Mouse (Mus musculus) lung, embryonic 15.5 days (tissue): ENCODE measurements around the gene Tmem184b. TPM values are rescaled to one million over a fixed set of nuclear protein-coding genes. Genes with fewer than 3 reads are reported as not detected.

ENCODE experiments used
- ATAC-seq: fragments of 200-750 bp; cut with Nextera tagmentation; 2 replicates; pipeline ENCODE4 v1.8.0; 2017; ENCODE audit warnings: moderate number of reproducible peaks, borderline replicate concordance; ENCODE audit not compliant: low FRiP score, low TSS enrichment; ENCODE audit errors: extremely low read depth
- H3K27ac ChIP-seq: fragments of 300-500 bp; sonication (generic); 2 replicates; pipeline ENCODE4 v1.5.1; 2015; ENCODE audit warnings: moderate library complexity, mild to moderate bottlenecking, inconsistent platforms
- H3K27me3 ChIP-seq: fragments of 300-500 bp; sonication (generic); 2 replicates; pipeline ENCODE4 v1.6.1; 2015; ENCODE audit warnings: inconsistent platforms
- H3K36me3 ChIP-seq: fragments of 300-500 bp; sonication (generic); 2 replicates; pipeline ENCODE4 v1.6.1; 2015; ENCODE audit warnings: inconsistent platforms
- H3K4me1 ChIP-seq: fragments of 300-500 bp; sonication (generic); 2 replicates; pipeline ENCODE4 v1.6.1; 2015; ENCODE audit warnings: inconsistent platforms
- H3K4me2 ChIP-seq: fragments of 300-500 bp; sonication (generic); 2 replicates; pipeline ENCODE4 v1.6.1; 2015; ENCODE audit warnings: inconsistent platforms, mild to moderate bottlenecking, moderate library complexity
- H3K4me3 ChIP-seq: fragments of 300-500 bp; sonication (generic); 2 replicates; pipeline ENCODE4 v1.5.1; 2015; ENCODE audit warnings: mild to moderate bottlenecking, inconsistent platforms
- H3K9ac ChIP-seq: fragments of 300-500 bp; sonication (generic); 2 replicates; pipeline ENCODE4 v1.6.1; 2015; ENCODE audit warnings: inconsistent platforms
- H3K9me3 ChIP-seq: fragments of 300-500 bp; sonication (generic); 2 replicates; pipeline ENCODE4 v1.6.1; 2016; ENCODE audit warnings: inconsistent platforms
- WGBS: fragments of 180-500 bp; shearing (Covaris S2); methylation state at CpG from one replicate; pipeline ENCODE4 v1.1.7; 2015; 5-methylcytosine and 5-hydroxymethylcytosine counted together
- polyA plus RNA-seq: library from polyadenylated mRNA; unstranded; fragments of >200 nt; fragmentation: Nextera tagmentation; extraction: Ambion mirVana; gene quantifications from 2 replicates; pipeline ENCODE4 v1.2.1, GENCODE M21; 2015

Gene Tmem184b
- polyA plus RNA-seq, 1 experiment from 2014 or later: 76.5 TPM

GRCm38 (mm10) chr15:79328058-79328938, 75.1 kb downstream of the Tmem184b start, which contains the start of gene Pla2g6:
TSS of gene Pla2g6 (minus strand) at chr15:79328390.
- peak within 1 kb of the TSS; percentile 97 for H3K27ac ChIP-seq
- H3K4me1 ChIP-seq: peaks cover 54% of the 10 kb centered on the region
- H3K36me3 ChIP-seq: no peaks in the 10 kb centered on the region
- H3K4me2 ChIP-seq: peak within 1 kb of the TSS; percentile 83
- no peaks in the 10 kb centered on the region for H3K9me3 ChIP-seq
- WGBS: 4% methylated on average over 46 of the region's 46 CpGs
- H3K4me3 ChIP-seq: peak within 1 kb of the TSS; percentile 59
- ATAC-seq: peak; percentile 95
- no peaks in the 10 kb centered on the region for H3K27me3 ChIP-seq
- peak within 1 kb of the TSS; percentile 64 for H3K9ac ChIP-seq

GRCm38 (mm10) chr15:79326971-79327961, 76.1 kb downstream of the Tmem184b start:
- no peaks in the 10 kb centered on the region for H3K36me3 ChIP-seq
- no peak; the same call in 1 of the 2 replicates for ATAC-seq
- H3K27me3 ChIP-seq: no peaks in the 10 kb centered on the region
- peak overlapping the region; percentile 97 for H3K27ac ChIP-seq
- H3K9ac ChIP-seq: peak overlapping the region; percentile 64
- peaks cover 61% of the 10 kb centered on the region for H3K4me1 ChIP-seq
- H3K9me3 ChIP-seq: no peaks in the 10 kb centered on the region
- H3K4me2 ChIP-seq: peak overlapping the region; percentile 83
- WGBS: 9% methylated on average over 20 of the region's 20 CpGs
- peak overlapping the region; percentile 59 for H3K4me3 ChIP-seq

GRCm38 (mm10) chr15:79326264-79326663, 77.1 kb downstream of the Tmem184b start:
- H3K9ac ChIP-seq: no peak overlapping the region
- no peak for ATAC-seq
- H3K36me3 ChIP-seq: no peaks in the 10 kb centered on the region
- H3K9me3 ChIP-seq: no peaks in the 10 kb centered on the region
- H3K4me1 ChIP-seq: peaks cover 64% of the 10 kb centered on the region
- WGBS: 50% methylated on average over 4 of the region's 4 CpGs
- peak overlapping the region; percentile 59; the same call in 1 of the 2 replicates for H3K4me3 ChIP-seq
- H3K4me2 ChIP-seq: peak overlapping the region; percentile 83
- peak overlapping the region; percentile 97 for H3K27ac ChIP-seq
- H3K27me3 ChIP-seq: no peaks in the 10 kb centered on the region

GRCm38 (mm10) chr15:79325742-79326141, 77.6 kb downstream of the Tmem184b start:
- Histone ChIP-seq H3K4me2 (peak overlapping the region; percentile 83; the same call in 1 of the 2 replicates), H3K9me3 (no peaks in the 10 kb centered on the region), H3K36me3 (no peaks in the 10 kb centered on the region), H3K27ac (peak overlapping the region; percentile 97), H3K4me1 (peaks cover 64% of the 10 kb centered on the region), H3K4me3 (no peak overlapping the region), H3K27me3 (no peaks in the 10 kb centered on the region), H3K9ac (no peak overlapping the region)
- ATAC-seq: no peak
- 44% methylated on average over 3 of the region's 3 CpGs for WGBS

- Histone ChIP-seq H3K9ac (no peak overlapping the region), H3K4me3 (no peak overlapping the region), H3K4me2 (no peak overlapping the region), H3K27ac (peak overlapping the region; percentile 80), H3K36me3 (no peaks in the 10 kb centered on the region), H3K4me1 (peaks cover 58% of the 10 kb centered on the region), H3K9me3 (no peaks in the 10 kb centered on the region), H3K27me3 (no peaks in the 10 kb centered on the region)
- WGBS: 70% methylated on average over 3 of the region's 3 CpGs
- no peak for ATAC-seq
Observed at GRCm38 (mm10) chr15:79324373-79324772, 79.0 kb downstream of the Tmem184b start.

GRCm38 (mm10) chr15:79323791-79324155, 79.6 kb downstream of the Tmem184b start:
- no peak for ATAC-seq
- Histone ChIP-seq H3K4me3 (no peak overlapping the region), H3K9me3 (no peaks in the 10 kb centered on the region), H3K27me3 (no peaks in the 10 kb centered on the region), H3K36me3 (no peaks in the 10 kb centered on the region), H3K4me1 (peaks cover 58% of the 10 kb centered on the region), H3K27ac (peak overlapping the region; percentile 80), H3K9ac (no peak overlapping the region), H3K4me2 (no peak overlapping the region)
- WGBS: 61% methylated on average over 4 of the region's 4 CpGs

GRCm38 (mm10) chr15:79322991-79323790, 80.2 kb downstream of the Tmem184b start:
- Histone ChIP-seq H3K27me3 (no peaks in the 10 kb centered on the region), H3K9me3 (no peaks in the 10 kb centered on the region), H3K4me3 (no peak overlapping the region), H3K4me1 (peaks cover 58% of the 10 kb centered on the region), H3K36me3 (no peaks in the 10 kb centered on the region), H3K4me2 (0 out of 2 replicates have a peak overlapping the region, but pooled peaks have one; percentile 1), H3K27ac (peak overlapping the region; percentile 80), H3K9ac (no peak overlapping the region)
- 53% methylated on average over 6 of the region's 6 CpGs for WGBS
- peak; percentile 7; the same call in 1 of the 2 replicates for ATAC-seq

GRCm38 (mm10) chr15:79322281-79322990, 80.9 kb downstream of the Tmem184b start:
- no peaks in the 10 kb centered on the region for H3K9me3 ChIP-seq
- no peak overlapping the region for H3K4me2 ChIP-seq
- H3K9ac ChIP-seq: no peak overlapping the region
- H3K27ac ChIP-seq: peak overlapping the region; percentile 80
- WGBS: 35% methylated on average over 11 of the region's 11 CpGs
- no peaks in the 10 kb centered on the region for H3K36me3 ChIP-seq
- H3K27me3 ChIP-seq: no peaks in the 10 kb centered on the region
- peaks cover 55% of the 10 kb centered on the region for H3K4me1 ChIP-seq
- ATAC-seq: no peak
- no peak overlapping the region for H3K4me3 ChIP-seq

- H3K9me3 ChIP-seq: no peaks in the 10 kb centered on the region
- no peaks in the 10 kb centered on the region for H3K36me3 ChIP-seq
- ATAC-seq: no peak
- WGBS: 41% methylated on average over 5 of the region's 5 CpGs
- H3K27me3 ChIP-seq: no peaks in the 10 kb centered on the region
- H3K4me3 ChIP-seq: no peak overlapping the region
- peaks cover 48% of the 10 kb centered on the region for H3K4me1 ChIP-seq
- peak overlapping the region; percentile 80; the same call in 1 of the 2 replicates for H3K27ac ChIP-seq
- no peak overlapping the region for H3K4me2 ChIP-seq
- no peak overlapping the region for H3K9ac ChIP-seq
Observed at GRCm38 (mm10) chr15:79321733-79322190, 81.6 kb downstream of the Tmem184b start.

GRCm38 (mm10) chr15:79313848-79314369, 89.5 kb downstream of the Tmem184b start:
- H3K27ac ChIP-seq: no peak overlapping the region
- no peak overlapping the region for H3K4me2 ChIP-seq
- no peak for ATAC-seq
- H3K36me3 ChIP-seq: peaks cover 14% of the 10 kb centered on the region; the same call in 1 of the 2 replicates
- H3K9ac ChIP-seq: no peak overlapping the region
- H3K4me1 ChIP-seq: no peaks in the 10 kb centered on the region
- 46% methylated on average over 8 of the region's 8 CpGs for WGBS
- H3K9me3 ChIP-seq: no peaks in the 10 kb centered on the region
- no peaks in the 10 kb centered on the region for H3K27me3 ChIP-seq
- H3K4me3 ChIP-seq: no peak overlapping the region
